Mouse (Mus musculus) heart, adult 2 months (tissue): ENCODE measurements around the gene Sesn2. TPM values are rescaled to one million over a fixed set of nuclear protein-coding genes. Genes with fewer than 3 reads are reported as not detected.
"Not testable (repeated sequence)": the region's sequence is repeated elsewhere in the genome, so short reads cannot be mapped to it uniquely, and the experiment has no call there.

Experiments
- DNase-seq, 2 experiments: peaks; one replicate each; pipeline ENCODE4 v3.0.0; 2021
- H3K27ac ChIP-seq: fragments of 200-600 bp; 2 replicates; pipeline ENCODE4 v1.8.1; 2022
- H3K27me3 ChIP-seq: fragments of 200-500 bp; 2 replicates; pipeline ENCODE4 v1.6.1; 2012; ENCODE audit warnings: mild to moderate bottlenecking, low read length, inconsistent platforms, mixed read lengths; ENCODE audit not compliant: control insufficient read depth, insufficient read depth
- H3K36me3 ChIP-seq: fragments of 200-500 bp; 2 replicates; pipeline ENCODE4 v1.6.1; 2012; ENCODE audit warnings: low read length, inconsistent platforms; ENCODE audit not compliant: control insufficient read depth, insufficient read depth
- H3K4me1 ChIP-seq: fragments of 200-500 bp; 2 replicates; pipeline ENCODE4 v1.6.1; 2011; ENCODE audit warnings: low read length; ENCODE audit not compliant: control insufficient read depth, insufficient read depth
- H3K4me3 ChIP-seq: fragments of 200-600 bp; 2 replicates; pipeline ENCODE4 v1.8.1; 2022
- H3K79me2 ChIP-seq: fragments of 200-500 bp; replicated peaks from 2 replicates; pipeline ENCODE4 v1.6.1; 2012; ENCODE audit warnings: mild to moderate bottlenecking, inconsistent platforms, low read length, moderate library complexity, mixed read lengths; ENCODE audit not compliant: control insufficient read depth, insufficient read depth
- H3K9ac ChIP-seq: fragments of 200-500 bp; 2 replicates; pipeline ENCODE4 v1.6.1; 2012; ENCODE audit warnings: low read depth, mild to moderate bottlenecking, control low read depth, inconsistent platforms, low read length, mixed read lengths
- CTCF ChIP-seq: fragments of 200-600 bp; IDR thresholded peaks from 2 replicates; pipeline ENCODE4 v1.8.1; 2022; ENCODE audit warnings: antibody characterized with exemption, mild to moderate bottlenecking, moderate library complexity
- EP300 ChIP-seq: fragments of 200-500 bp; IDR thresholded peaks from 2 replicates; pipeline ENCODE4 v1.6.1; 2011; ENCODE audit warnings: low read depth, low read length, control low read depth; ENCODE audit not compliant: insufficient read depth
- POLR2A ChIP-seq: fragments of 200-500 bp; IDR thresholded peaks from 2 replicates; pipeline ENCODE4 v1.6.1; 2011; ENCODE audit warnings: mild to moderate bottlenecking, low read depth, low read length, control low read depth; ENCODE audit not compliant: insufficient read depth
- WGBS: fragments of 180-500 bp; shearing (Covaris S2); methylation state at CpG from one replicate; pipeline ENCODE4 v1.1.7; 2018; 5-methylcytosine and 5-hydroxymethylcytosine counted together
- intact Hi-C: fragments of 180-260 bp; cut with DNase I; formaldehyde crosslinking; loops from one replicate; pipeline ENCODE4 v1.15.1; 2025
- long read RNA-seq: library from polyadenylated mRNA; stranded (forward); transcript quantifications from one replicate; pipeline ENCODE4 v2.0.0, GENCODE M21; 2021
- polyA plus RNA-seq: library from polyadenylated mRNA; depleted of rRNA; stranded (reverse); fragments of >200 nt; gene quantifications from 2 replicates; pipeline ENCODE4 v1.2.3, GENCODE M21; 2012; rRNA removed
- total RNA-seq, 2 experiments: library from RNA; stranded (reverse); gene quantifications; 2 replicates each; pipeline ENCODE4 v1.2.3; 2021

Gene Sesn2
- total RNA-seq (1 to 10 TPM; 2.5 to 3.3 TPM), polyA plus RNA-seq (3.4 and 4.3 TPM in 2 replicates)
- long read RNA-seq: 0 reads

GRCm38 (mm10) chr4:132510352-132510798 lies at the start of gene Sesn2:
TSS of gene Sesn2 (minus strand) at chr4:132510501.
- Histone ChIP-seq H3K9ac (peak within 1 kb of the TSS; percentile 72), H3K4me3 (peak within 1 kb of the TSS; percentile 68), H3K27ac (peak within 1 kb of the TSS; percentile 66), H3K79me2 (no peaks in the 10 kb centered on the region; the same call in 1 of the 2 replicates), H3K36me3 (no peaks in the 10 kb centered on the region), H3K27me3 (no peaks in the 10 kb centered on the region), H3K4me1 (peaks cover 2% of the 10 kb centered on the region; the same call in 1 of the 2 replicates)
- DNase-seq: peak; percentile 97 to 99
- TF ChIP-seq EP300 (peak; percentile 19; the same call in 1 of the 2 replicates), CTCF (no peak), POLR2A (peak; percentile 95)
- under 1% methylated on average over 31 of the region's 32 CpGs for WGBS
- intact Hi-C loops: loop anchor here (5.0 to 10.0 kb wide), 3 partner anchors 158 to 296 kb away; partner anchors contain the start of genes Rcc1 and Ythdf2

- not testable (repeated sequence) for H3K27ac ChIP-seq
Measured at GRCm38 (mm10) chr4:132555550-132555949, 45.2 kb upstream of the Sesn2 start.

GRCm38 (mm10) chr4:132554653-132555052 lies 44.4 kb upstream of the Sesn2 start:
- DNase-seq: no peak
- H3K9ac ChIP-seq: no peak overlapping the region
- WGBS: 23% methylated on average over 8 of the region's 8 CpGs
- no peak overlapping the region for H3K4me3 ChIP-seq
- no peaks in the 10 kb centered on the region for H3K27me3 ChIP-seq
- H3K4me1 ChIP-seq: peaks cover 4% of the 10 kb centered on the region; the same call in 1 of the 2 replicates
- TF ChIP-seq POLR2A (no peak), CTCF (no peak), EP300 (no peak)
- H3K27ac ChIP-seq: no peak overlapping the region
- intact Hi-C loops: no loop called here
- H3K79me2 ChIP-seq: no peaks in the 10 kb centered on the region
- no peaks in the 10 kb centered on the region for H3K36me3 ChIP-seq

More at GRCm38 (mm10) chr4:132555550-132555949, 45.2 kb upstream of the Sesn2 start:
- H3K9ac ChIP-seq, H3K4me3 ChIP-seq, H3K27me3 ChIP-seq, H3K36me3 ChIP-seq, DNase-seq, H3K79me2 ChIP-seq, H3K4me1 ChIP-seq, intact Hi-C loops: not testable (repeated sequence)
- WGBS: 81% methylated on average over 7 of the region's 7 CpGs

GRCm38 (mm10) chr4:132554221-132554620 lies 43.9 kb upstream of the Sesn2 start:
- no peak for DNase-seq
- H3K36me3 ChIP-seq: no peaks in the 10 kb centered on the region
- H3K79me2 ChIP-seq: no peaks in the 10 kb centered on the region
- TF ChIP-seq CTCF (no peak), POLR2A (no peak), EP300 (no peak)
- 54% methylated on average over 5 of the region's 5 CpGs for WGBS
- intact Hi-C loops: no loop called here
- no peak overlapping the region for H3K27ac ChIP-seq
- H3K4me1 ChIP-seq: peaks cover 4% of the 10 kb centered on the region; the same call in 1 of the 2 replicates
- H3K4me3 ChIP-seq: no peak overlapping the region
- no peaks in the 10 kb centered on the region for H3K27me3 ChIP-seq
- H3K9ac ChIP-seq: no peak overlapping the region

GRCm38 (mm10) chr4:132545851-132546250 lies 35.5 kb upstream of the Sesn2 start:
- Histone ChIP-seq H3K9ac (no peak overlapping the region), H3K79me2 (no peaks in the 10 kb centered on the region; the same call in 1 of the 2 replicates), H3K36me3 (peaks cover 5% of the 10 kb centered on the region), H3K4me3 (no peak overlapping the region), H3K27me3 (no peaks in the 10 kb centered on the region), H3K27ac (no peak overlapping the region), H3K4me1 (peaks cover 1% of the 10 kb centered on the region)
- 19% methylated on average over 8 of the region's 8 CpGs for WGBS
- intact Hi-C loops: loop anchor here (1.0 kb wide), 2 partner anchors 90 to 130 kb away; no protein-coding TSS in a partner anchor
- peak; percentile 56 to 58 for DNase-seq
- TF ChIP-seq POLR2A: no peak
- peak; percentile 92 for TF ChIP-seq CTCF
- peak; percentile 72; the same call in 1 of the 2 replicates for TF ChIP-seq EP300

- intact Hi-C loops: no loop called here
- peaks cover 7% of the 10 kb centered on the region for H3K36me3 ChIP-seq
Measured at GRCm38 (mm10) chr4:132542724-132543123, 32.4 kb upstream of the Sesn2 start.

More at GRCm38 (mm10) chr4:132542724-132543123, 32.4 kb upstream of the Sesn2 start:
- Histone ChIP-seq H3K27me3 (no peaks in the 10 kb centered on the region), H3K27ac (no peak overlapping the region; the same call in 1 of the 2 replicates), H3K79me2 (peaks cover 3% of the 10 kb centered on the region), H3K9ac (no peak overlapping the region), H3K4me3 (no peak overlapping the region), H3K4me1 (peaks cover 1% of the 10 kb centered on the region)
- WGBS: 19% methylated on average over 1 of the region's 1 CpGs
- DNase-seq: no peak
- no peak for TF ChIP-seq POLR2A
- TF ChIP-seq CTCF: peak; percentile 34
